Mouse (Mus musculus): ENCODE results near the gene Olfr1484. TPM values are rescaled to one million over a fixed set of nuclear protein-coding genes. Genes with fewer than 3 reads are reported as not detected.
"Not testable (repeated sequence)": the region's sequence is repeated elsewhere in the genome, so short reads cannot be mapped to it uniquely, and the experiment has no call there.

The Olfr1484 gene
- not detected for total RNA-seq (2021)

DNA sequence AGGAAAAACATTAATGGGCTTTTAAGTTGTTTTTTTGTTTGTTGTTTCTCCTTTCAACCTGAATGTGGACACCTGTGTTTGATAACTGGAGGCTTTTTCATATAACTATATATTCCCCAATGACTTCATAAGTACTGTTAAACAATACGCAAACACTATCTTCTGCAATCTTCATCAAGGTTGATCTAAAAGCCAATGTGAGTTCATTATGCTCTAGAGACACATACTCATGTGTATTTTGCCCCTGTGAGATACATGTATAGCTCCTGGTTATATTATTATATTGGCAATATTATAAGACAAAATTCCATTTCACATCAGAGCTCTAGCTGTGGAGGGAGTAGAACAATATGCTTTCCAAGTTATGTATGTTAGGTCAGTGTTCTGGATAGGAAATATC lies at the start of gene Olfr1484:
Gene Olfr1484, plus strand, starts transcription at position 301 of the 400 bp plus-strand sequence.
- intact Hi-C loops (cut with DNase I), result no loop called here
- DNase-seq (ENCODE audit: low spot score), result no peak

DNA sequence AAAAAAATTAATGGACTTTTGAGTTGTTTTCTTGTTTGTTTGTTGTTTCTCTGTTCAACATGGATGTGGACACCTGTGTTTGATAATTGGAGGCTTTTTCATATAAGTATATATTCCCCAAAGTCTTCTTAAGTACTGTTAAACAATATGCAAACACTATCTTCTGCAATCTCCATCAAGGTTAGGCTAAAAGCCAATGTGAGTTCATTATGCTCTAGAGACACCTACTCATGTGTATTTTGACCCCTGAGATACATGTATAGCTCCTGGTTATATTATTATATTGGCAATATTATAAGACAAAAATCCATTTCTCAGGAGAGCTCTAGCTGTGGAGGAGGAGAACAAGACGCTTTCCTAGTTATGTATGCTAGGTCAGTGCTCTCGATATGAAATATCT lies 33.8 kb downstream of the Olfr1484 start, which contains the start of gene Olfr1487:
Gene Olfr1487, plus strand, starts transcription at position 301 of the 400 bp plus-strand sequence.
- DNase-seq (ENCODE audit: low spot score); intact Hi-C loops (cut with DNase I): not testable (repeated sequence)

DNA sequence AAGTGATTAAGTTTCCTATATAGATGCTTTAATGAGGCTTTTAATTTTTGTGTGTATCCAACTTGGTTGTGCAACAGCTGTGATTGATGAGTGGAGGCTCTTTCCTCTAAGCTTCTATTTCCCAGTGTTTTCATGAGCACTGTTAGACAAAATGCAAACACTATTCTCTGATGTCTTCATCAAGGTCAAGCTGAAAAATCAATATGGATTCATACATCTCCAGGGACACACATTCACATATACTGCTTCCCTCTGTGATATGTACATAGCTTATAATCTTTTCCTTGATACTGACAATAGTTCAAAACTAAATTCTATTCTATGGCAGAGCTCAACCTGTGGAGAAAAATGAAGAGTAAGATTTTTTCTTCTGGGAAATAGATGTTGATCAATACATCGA lies 48.0 kb downstream of the Olfr1484 start, which contains the start of gene Olfr1489:
Gene Olfr1489, plus strand, starts transcription at position 301 of the 400 bp plus-strand sequence.
- intact Hi-C loops (cut with DNase I), result no loop called here
- DNase-seq (ENCODE audit: low spot score), result no peak

Small RNA genes within 50 kb of the gene (microRNA-seq; reads per million reads assigned to microRNA genes)
- gene Gm22323, result not detected
- not detected for gene Gm23931

Other genes starting within 250 kb of the Olfr1484 start
- gene Olfr1466, start 244.6 kb upstream of the Olfr1484 start, total RNA-seq (2021), result not detected
- gene Olfr1467, start 221.3 kb upstream of the Olfr1484 start, total RNA-seq (2021), result not detected
- gene Olfr1469, start 175.7 kb upstream of the Olfr1484 start, total RNA-seq (2021), result not detected
- not detected for gene Olfr1471, start 140.1 kb upstream of the Olfr1484 start, total RNA-seq (2021)
- gene Olfr1472, start 127.4 kb upstream of the Olfr1484 start, total RNA-seq (2021), result not detected
- not detected for gene Olfr1474, start 113.9 kb upstream of the Olfr1484 start, total RNA-seq (2021)
- not detected for gene Olfr1475, start 103.3 kb upstream of the Olfr1484 start, total RNA-seq (2021)
- gene Olfr1477, start 83.0 kb upstream of the Olfr1484 start, total RNA-seq (2021), result not detected
- not detected for gene Olfr1480, start 55.6 kb upstream of the Olfr1484 start, total RNA-seq (2021)
- not detected for gene Olfr1487, start 33.9 kb downstream of the Olfr1484 start, total RNA-seq (2021)
- gene Olfr1489, start 48.1 kb downstream of the Olfr1484 start, total RNA-seq (2021), result not detected
- not detected for gene Olfr1490, start 67.6 kb downstream of the Olfr1484 start, total RNA-seq (2021)
- gene Olfr1491, start 113.8 kb downstream of the Olfr1484 start, total RNA-seq (2021), result not detected
- gene Olfr1493-ps1, start 139.8 kb downstream of the Olfr1484 start, total RNA-seq (2021), result not detected
- not detected for gene Olfr1494, start 156.2 kb downstream of the Olfr1484 start, total RNA-seq (2021)
- not detected for gene Olfr1495, start 181.1 kb downstream of the Olfr1484 start, total RNA-seq (2021)
- gene Olfr1496, start 194.4 kb downstream of the Olfr1484 start, total RNA-seq (2021), result not detected
- not detected for gene Olfr1497, start 214.7 kb downstream of the Olfr1484 start, total RNA-seq (2021)
- not detected for gene Olfr1499, start 235.9 kb downstream of the Olfr1484 start, total RNA-seq (2021)
- gene Olfr1500, start 247.0 kb downstream of the Olfr1484 start, total RNA-seq (2021), result not detected